Mouse (Mus musculus) liver, embryonic 15.5 days (tissue): ENCODE results near the gene Fastkd2. TPM values are rescaled to one million over a fixed set of nuclear protein-coding genes. Genes with fewer than 3 reads are reported as not detected.
A peak's percentile ranks its signal among the peaks of the same experiment; 100 is the strongest.

Source experiments
- ATAC-seq: fragments of 200-750 bp; cut with Nextera tagmentation; 2 replicates; pipeline ENCODE4 v1.8.0; 2017; ENCODE audit warnings: moderate number of reproducible peaks, mild to moderate bottlenecking, moderate library complexity; ENCODE audit not compliant: insufficient read depth
- H3K27ac ChIP-seq: fragments of 300-500 bp; sonication (generic); replicated peaks from 2 replicates; pipeline ENCODE4 v1.5.1; 2015; ENCODE audit warnings: mild to moderate bottlenecking, inconsistent platforms
- H3K27me3 ChIP-seq: fragments of 300-500 bp; sonication (generic); 2 replicates; pipeline ENCODE4 v1.6.1; 2015; ENCODE audit warnings: mild to moderate bottlenecking, inconsistent platforms
- H3K36me3 ChIP-seq: fragments of 300-500 bp; sonication (generic); replicated peaks from 2 replicates; pipeline ENCODE4 v1.6.1; 2015; ENCODE audit warnings: moderate library complexity, mild to moderate bottlenecking, inconsistent platforms
- H3K4me1 ChIP-seq: fragments of 300-500 bp; sonication (generic); replicated peaks from 2 replicates; pipeline ENCODE4 v1.6.1; 2015; ENCODE audit warnings: inconsistent platforms
- H3K4me2 ChIP-seq: fragments of 300-500 bp; sonication (generic); 2 replicates; pipeline ENCODE4 v1.6.1; 2015; ENCODE audit warnings: moderate library complexity, mild to moderate bottlenecking, inconsistent platforms
- H3K4me3 ChIP-seq: fragments of 300-500 bp; sonication (generic); replicated peaks from 2 replicates; pipeline ENCODE4 v1.5.1; 2015; ENCODE audit warnings: mild to moderate bottlenecking, inconsistent platforms
- H3K9ac ChIP-seq: fragments of 300-500 bp; sonication (generic); 2 replicates; pipeline ENCODE4 v1.6.1; 2015; ENCODE audit warnings: moderate library complexity, mild to moderate bottlenecking, inconsistent platforms
- H3K9me3 ChIP-seq: fragments of 300-500 bp; sonication (generic); replicated peaks from 2 replicates; pipeline ENCODE4 v1.6.1; 2016; ENCODE audit warnings: inconsistent platforms
- WGBS: fragments of 180-500 bp; shearing (Covaris S2); methylation state at CpG from one replicate; pipeline ENCODE4 v1.1.7; 2015; ENCODE audit warnings: mixed read lengths; ENCODE audit not compliant: insufficient replicate concordance; 5-methylcytosine and 5-hydroxymethylcytosine counted together
- polyA plus RNA-seq: library from polyadenylated mRNA; unstranded; fragments of >200 nt; fragmentation: Nextera tagmentation; extraction: Ambion mirVana; gene quantifications from 2 replicates; pipeline ENCODE4 v1.2.1, GENCODE M21; 2015

The Fastkd2 gene
- polyA plus RNA-seq, result 29.0 and 31.6 TPM in 2 replicates

- Histone ChIP-seq H3K27me3 (no peaks in the 10 kb centered on the region), H3K9me3 (no peaks in the 10 kb centered on the region)
- WGBS, result under 1% methylated on average over 31 of the region's 31 CpGs
Observed at GRCm38 (mm10) chr1:63730240-63730771, at the start of gene Fastkd2, which contains the start of gene Mdh1b. Gene Fastkd2, plus strand, starts transcription at chr1:63730614. Gene Mdh1b, minus strand, starts transcription at chr1:63730318.

GRCm38 (mm10) chr1:63686827-63687226 is 43.6 kb upstream of the Fastkd2 start, which contains the start of gene Dytn:
Gene Dytn, minus strand, starts transcription at chr1:63686927.
- H3K27me3 ChIP-seq, result no peaks in the 10 kb centered on the region
- no peaks in the 10 kb centered on the region for H3K36me3 ChIP-seq
- WGBS, result 61% methylated on average over 4 of the region's 4 CpGs
- no peak within 1 kb of the TSS for H3K4me2 ChIP-seq
- no peak for ATAC-seq
- H3K4me3 ChIP-seq, result no peak within 1 kb of the TSS
- no peaks in the 10 kb centered on the region for H3K4me1 ChIP-seq
- H3K9ac ChIP-seq, result no peak within 1 kb of the TSS
- no peaks in the 10 kb centered on the region for H3K9me3 ChIP-seq
- H3K27ac ChIP-seq, result no peak within 1 kb of the TSS

More at GRCm38 (mm10) chr1:63730240-63730771, at the start of gene Fastkd2, which contains the start of gene Mdh1b:
- peak; percentile 80 for ATAC-seq
- Histone ChIP-seq H3K4me3 (peak within 1 kb of the TSS; percentile 73), H3K4me1 (peaks cover 21% of the 10 kb centered on the region), H3K27ac (no peak within 1 kb of the TSS), H3K9ac (peak within 1 kb of the TSS; percentile 56), H3K36me3 (no peaks in the 10 kb centered on the region), H3K4me2 (peak within 1 kb of the TSS; percentile 65)

GRCm38 (mm10) chr1:63696861-63697260 is 33.6 kb upstream of the Fastkd2 start:
- Histone ChIP-seq H3K4me1 (no peaks in the 10 kb centered on the region), H3K4me2 (no peak overlapping the region), H3K9ac (no peak overlapping the region), H3K27ac (no peak overlapping the region), H3K9me3 (no peaks in the 10 kb centered on the region), H3K4me3 (no peak overlapping the region), H3K36me3 (no peaks in the 10 kb centered on the region), H3K27me3 (no peaks in the 10 kb centered on the region)
- no peak for ATAC-seq
- WGBS, result 53% methylated on average over 3 of the region's 3 CpGs

DNA sequence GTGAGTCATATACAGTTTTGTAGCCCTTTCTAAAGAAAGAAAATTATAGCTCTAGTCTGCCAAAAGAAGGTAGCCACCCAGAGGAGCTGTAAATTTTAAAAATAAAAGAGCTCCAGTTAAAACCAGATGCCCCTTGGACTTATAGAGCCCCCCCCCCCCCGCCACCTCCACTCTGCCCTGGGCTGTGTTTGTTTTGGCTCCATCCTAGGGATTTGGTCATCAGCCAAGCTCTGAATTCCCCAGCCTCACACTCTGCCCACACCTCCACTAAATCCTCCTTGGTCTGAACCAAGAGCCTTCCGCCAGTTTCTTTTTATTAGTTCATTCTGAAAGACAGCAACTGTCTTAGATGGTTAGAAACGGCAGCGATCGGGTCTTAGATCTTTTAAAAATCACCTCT is 24.7 kb upstream of the Fastkd2 start:
- Histone ChIP-seq H3K27ac (no peak overlapping the region), H3K27me3 (no peaks in the 10 kb centered on the region), H3K4me3 (no peak overlapping the region), H3K4me1 (no peaks in the 10 kb centered on the region), H3K36me3 (no peaks in the 10 kb centered on the region), H3K9ac (no peak overlapping the region), H3K9me3 (no peaks in the 10 kb centered on the region), H3K4me2 (no peak overlapping the region)
- 62% methylated on average over 5 of the region's 5 CpGs for WGBS
- ATAC-seq, result peak; percentile 60; the same call in 1 of the 2 replicates

DNA sequence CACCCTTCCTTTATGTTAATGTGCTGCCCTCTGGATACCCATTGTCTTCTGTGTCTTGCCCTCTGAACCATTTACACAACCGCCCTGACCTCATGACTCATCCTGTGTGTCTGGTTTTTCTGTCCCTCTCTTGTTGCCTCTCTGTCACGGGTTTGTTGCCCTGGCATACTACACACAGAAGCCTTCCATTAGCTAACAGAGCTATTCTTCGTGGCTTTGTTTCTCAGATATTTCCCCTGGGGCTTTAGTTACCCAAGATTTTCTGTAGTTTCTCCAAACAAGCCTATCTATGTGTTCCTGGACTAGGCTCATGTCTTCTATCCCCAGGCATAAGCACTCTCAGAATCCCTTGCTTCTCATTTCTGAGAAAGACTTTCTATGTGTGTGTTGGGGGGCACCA is 21.5 kb upstream of the Fastkd2 start:
- no peak overlapping the region for H3K4me3 ChIP-seq
- no peaks in the 10 kb centered on the region for H3K4me1 ChIP-seq
- H3K27ac ChIP-seq, result no peak overlapping the region
- H3K9ac ChIP-seq, result no peak overlapping the region
- 46% methylated on average over 3 of the region's 3 CpGs for WGBS
- H3K27me3 ChIP-seq, result no peaks in the 10 kb centered on the region
- no peaks in the 10 kb centered on the region for H3K36me3 ChIP-seq
- H3K9me3 ChIP-seq, result no peaks in the 10 kb centered on the region
- no peak for ATAC-seq
- no peak overlapping the region for H3K4me2 ChIP-seq

DNA sequence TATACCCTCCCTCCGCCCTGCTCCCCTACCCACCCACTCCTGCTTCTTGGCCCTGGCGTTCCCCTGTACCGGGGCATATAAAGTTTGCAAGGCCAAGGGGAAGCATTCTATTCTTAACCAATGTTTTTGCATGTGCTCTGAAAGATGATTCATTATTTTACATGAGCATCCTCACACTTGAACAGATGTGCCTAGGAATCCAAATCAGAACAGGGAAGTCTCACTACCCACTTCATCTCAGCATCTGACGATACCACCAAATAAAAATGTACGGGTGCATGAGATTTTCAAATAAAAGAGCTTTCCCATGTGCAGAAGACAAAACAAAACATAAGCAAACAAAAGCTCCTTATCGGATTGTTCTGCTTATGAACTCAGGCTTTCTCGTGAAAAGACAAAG is 10.3 kb upstream of the Fastkd2 start:
- H3K4me1 ChIP-seq, result no peaks in the 10 kb centered on the region
- H3K4me3 ChIP-seq, result no peak overlapping the region
- no peak for ATAC-seq
- H3K9ac ChIP-seq, result no peak overlapping the region
- no peak overlapping the region for H3K4me2 ChIP-seq
- no peaks in the 10 kb centered on the region for H3K9me3 ChIP-seq
- H3K27ac ChIP-seq, result no peak overlapping the region
- no peaks in the 10 kb centered on the region for H3K27me3 ChIP-seq
- no peaks in the 10 kb centered on the region for H3K36me3 ChIP-seq
- WGBS, result 68% methylated on average over 7 of the region's 7 CpGs

DNA sequence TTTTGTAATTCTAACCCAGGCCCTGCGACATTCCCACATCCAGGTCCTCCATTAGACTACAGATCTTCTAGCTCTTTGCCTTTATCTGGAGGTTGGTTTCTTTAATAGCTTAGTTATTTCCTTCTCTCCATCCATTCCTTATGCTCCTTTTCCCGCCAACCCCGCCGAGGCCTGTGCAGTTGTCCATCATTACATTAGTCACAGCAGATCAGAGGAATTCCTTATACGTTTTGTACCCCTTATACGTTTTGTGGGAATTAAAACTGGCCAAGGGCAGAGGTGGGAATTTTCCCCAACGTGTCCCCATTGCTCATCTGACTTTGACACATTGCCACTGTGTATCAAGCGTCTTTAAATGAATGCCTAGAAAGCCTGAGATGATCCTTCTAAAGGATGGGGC is 618 bp upstream of the Fastkd2 start:
- Histone ChIP-seq H3K36me3 (no peaks in the 10 kb centered on the region), H3K9me3 (no peaks in the 10 kb centered on the region), H3K4me2 (peak overlapping the region; percentile 65), H3K4me1 (peaks cover 21% of the 10 kb centered on the region), H3K9ac (no peak overlapping the region), H3K4me3 (peak overlapping the region; percentile 73), H3K27ac (no peak overlapping the region), H3K27me3 (no peaks in the 10 kb centered on the region)
- ATAC-seq, result peak; percentile 9; the same call in 1 of the 2 replicates
- 54% methylated on average over 8 of the region's 8 CpGs for WGBS

- H3K9me3 ChIP-seq, result no peaks in the 10 kb centered on the region
- no peak for ATAC-seq
- WGBS, result 53% methylated on average over 2 of the region's 2 CpGs
- no peaks in the 10 kb centered on the region for H3K4me1 ChIP-seq
- no peaks in the 10 kb centered on the region for H3K27me3 ChIP-seq
- H3K4me2 ChIP-seq, result no peak overlapping the region
- no peak overlapping the region for H3K27ac ChIP-seq
- H3K36me3 ChIP-seq, result peaks cover 12% of the 10 kb centered on the region
- no peak overlapping the region for H3K9ac ChIP-seq
- no peak overlapping the region for H3K4me3 ChIP-seq
Observed at GRCm38 (mm10) chr1:63756005-63756404, 25.6 kb downstream of the Fastkd2 start.

GRCm38 (mm10) chr1:63763212-63763694 is 32.8 kb downstream of the Fastkd2 start:
- Histone ChIP-seq H3K4me3 (no peak overlapping the region), H3K27me3 (no peaks in the 10 kb centered on the region), H3K9me3 (no peaks in the 10 kb centered on the region), H3K9ac (no peak overlapping the region), H3K4me1 (no peaks in the 10 kb centered on the region), H3K4me2 (no peak overlapping the region), H3K27ac (no peak overlapping the region), H3K36me3 (no peaks in the 10 kb centered on the region)
- WGBS, result 16% methylated on average over 3 of the region's 3 CpGs
- ATAC-seq, result no peak

- ATAC-seq, result no peak
- no peak overlapping the region for H3K4me3 ChIP-seq
- no peaks in the 10 kb centered on the region for H3K4me1 ChIP-seq
- no peak overlapping the region for H3K4me2 ChIP-seq
- H3K36me3 ChIP-seq, result no peaks in the 10 kb centered on the region
- 41% methylated on average over 7 of the region's 7 CpGs for WGBS
- H3K9me3 ChIP-seq, result no peaks in the 10 kb centered on the region
- H3K9ac ChIP-seq, result no peak overlapping the region
- no peaks in the 10 kb centered on the region for H3K27me3 ChIP-seq
- H3K27ac ChIP-seq, result no peak overlapping the region
Observed at GRCm38 (mm10) chr1:63763881-63764386, 33.5 kb downstream of the Fastkd2 start.

GRCm38 (mm10) chr1:63764395-63764794 is 34.0 kb downstream of the Fastkd2 start:
- 71% methylated on average over 7 of the region's 7 CpGs for WGBS
- Histone ChIP-seq H3K36me3 (no peaks in the 10 kb centered on the region), H3K9me3 (no peaks in the 10 kb centered on the region), H3K27me3 (no peaks in the 10 kb centered on the region), H3K9ac (no peak overlapping the region), H3K4me3 (no peak overlapping the region), H3K4me1 (no peaks in the 10 kb centered on the region), H3K27ac (no peak overlapping the region), H3K4me2 (no peak overlapping the region)
- ATAC-seq, result no peak
